Mouse (Mus musculus): ENCODE results near the gene Fat1.

- TF ChIP-seq CTCF (IDR thresholded peaks at IDR 0.05; ENCODE audit: extremely low read depth, insufficient read depth, insufficient read length, insufficient replicate concordance) (no peak), POLR2A (IDR thresholded peaks at IDR 0.05; ENCODE audit: low read depth, low read length) (no peak)
These were observed 80.6 kb downstream of the Fat1 start for GRCm38 (mm10) chr8:45015876-45016275.
